Mouse (Mus musculus) left cerebral cortex, postnatal 14 days (tissue): ENCODE results near the gene Erc2. TPM values are rescaled to one million over a fixed set of nuclear protein-coding genes. Genes with fewer than 3 reads are reported as not detected.

Source experiments
- DNase-seq, 2 experiments: peaks; one replicate each; pipeline ENCODE4 v3.0.0; 2021 to 2022; ENCODE audit warnings: low spot score in 2 of 2, mixed read lengths in 1 of 2
- intact Hi-C: fragments of 180-260 bp; cut with DNase I; formaldehyde crosslinking; loops from one replicate; pipeline ENCODE4 v1.15.1; 2025
- total RNA-seq, 2 experiments: library from RNA; stranded (reverse); gene quantifications; 2 replicates each; pipeline ENCODE4 v1.2.3; 2021

Erc2 gene
- total RNA-seq, 2 experiments from 2014 or later = 233 to 251 TPM

DNA sequence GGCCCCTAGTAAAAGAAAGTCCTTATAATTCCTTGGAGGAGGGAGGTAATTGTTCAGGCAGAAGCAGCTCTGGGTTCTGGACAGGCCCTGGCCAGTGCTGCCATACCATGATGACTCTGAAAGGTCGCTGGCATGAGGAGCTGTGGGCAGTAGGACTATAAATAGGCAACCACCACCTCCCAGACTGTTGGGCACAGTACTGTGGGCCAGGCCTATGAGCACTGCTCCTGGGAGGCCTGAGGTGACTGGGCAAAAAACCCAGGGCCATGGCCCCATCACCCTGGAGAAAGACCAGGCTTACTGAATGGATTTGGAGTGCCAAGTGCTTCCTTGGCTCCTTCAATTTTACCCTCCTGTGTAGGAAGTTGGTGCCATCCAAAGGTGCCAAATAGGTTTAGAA, 898.9 kb downstream of the Erc2 start:
- intact Hi-C loops = loop anchor here (10.0 kb wide), 1 partner anchor 554 kb away; no protein-coding TSS in a partner anchor
- no peak for DNase-seq

DNA sequence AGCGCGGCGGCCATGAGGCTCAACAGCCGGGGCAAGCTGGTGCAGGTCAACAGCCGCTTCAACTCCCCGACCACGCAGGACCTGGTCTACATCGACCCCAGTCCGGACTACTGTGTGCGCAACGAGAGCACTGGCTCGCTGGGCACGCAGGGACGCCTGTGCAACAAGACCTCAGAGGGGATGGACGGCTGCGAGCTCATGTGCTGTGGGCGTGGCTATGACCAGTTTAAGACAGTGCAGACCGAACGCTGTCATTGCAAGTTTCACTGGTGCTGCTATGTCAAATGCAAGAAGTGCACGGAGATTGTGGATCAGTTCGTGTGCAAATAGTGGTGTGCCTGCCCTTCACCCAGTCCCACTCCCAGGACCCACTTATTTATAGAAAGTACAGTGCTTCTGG, 900.4 kb downstream of the Erc2 start:
- intact Hi-C loops = loop anchor here (10.0 kb wide), 1 partner anchor 552 kb away; no protein-coding TSS in a partner anchor
- no peak for DNase-seq

DNA sequence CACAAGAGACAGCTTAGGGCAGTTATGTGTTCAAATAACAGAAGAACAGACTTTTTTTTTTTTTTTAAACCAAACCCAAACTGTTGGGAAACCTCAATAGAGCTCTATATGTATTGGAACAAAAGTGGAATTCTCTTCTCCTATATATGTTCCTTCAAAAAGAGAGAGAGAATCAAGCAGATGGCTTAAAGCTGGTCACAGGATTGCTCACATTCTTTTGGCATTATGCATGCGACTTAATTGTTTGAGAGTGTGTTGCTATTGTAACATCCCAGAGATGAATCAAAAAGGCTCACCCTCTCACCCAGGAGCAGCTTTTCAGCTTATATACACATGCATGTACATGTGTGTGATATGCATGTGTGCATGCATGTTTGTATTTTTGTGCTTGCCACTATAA, 903.3 kb downstream of the Erc2 start:
- no peak for DNase-seq
- intact Hi-C loops = loop anchor here (10.0 kb wide), 1 partner anchor 549 kb away; no protein-coding TSS in a partner anchor

Other genes with a start within 250 kb of the Erc2 start
- 10 to 100 TPM; 26.0 to 27.7 TPM for gene Fam208a, start 193.6 kb upstream of the Erc2 start, total RNA-seq
- 10 to 100 TPM; 12.9 to 13.0 TPM for gene Ccdc66, start 114.0 kb upstream of the Erc2 start, total RNA-seq